Mouse (Mus musculus): ENCODE data around the gene Hlx. TPM values are rescaled to one million over a fixed set of nuclear protein-coding genes. Genes with fewer than 3 reads are reported as not detected.

The Hlx gene
- total RNA-seq (2021) = 10 to 100 TPM; 22.9 to 24.1 TPM
- long read RNA-seq, experiment 1, transcript Hlx-201 (4 exons, 2,278 nt) = major isoform, 21 of 21 reads
- long read RNA-seq, experiment 1, partial matches to known transcripts = 0 of 21 reads
- long read RNA-seq, experiment 1, other reads (novel, unspliced or antisense) = 0 of 21 reads
- long read RNA-seq, experiment 2, transcript Hlx-201 (4 exons, 2,278 nt) = major isoform, 12 of 14 reads
- long read RNA-seq, experiment 2, partial matches to known transcripts = 0 of 14 reads
- long read RNA-seq, experiment 2, other reads (novel, unspliced or antisense) = 2 of 14 reads

GRCm38 (mm10) chr1:184732556-184733049, at the start of gene Hlx:
Gene Hlx, minus strand, starts transcription at chr1:184732619.
- peak; percentile 87 for DNase-seq
- intact Hi-C loops (cut with DNase I; ENCODE audit: low total_unique reads) = loop anchor here (10.0 kb wide), 1 partner anchor 278 kb away; no protein-coding TSS in a partner anchor

- peak; percentile 22 for DNase-seq
- intact Hi-C loops (cut with DNase I; ENCODE audit: low total_unique reads) = no loop called here
These were observed 49.7 kb upstream of the Hlx start for GRCm38 (mm10) chr1:184782161-184782513.

GRCm38 (mm10) chr1:184781286-184782160, 49.1 kb upstream of the Hlx start:
- intact Hi-C loops (cut with DNase I; ENCODE audit: low total_unique reads) = no loop called here
- no peak for DNase-seq

GRCm38 (mm10) chr1:184778157-184778556, 45.7 kb upstream of the Hlx start:
- DNase-seq = no peak

GRCm38 (mm10) chr1:184777061-184777795, 44.8 kb upstream of the Hlx start:
- intact Hi-C loops (cut with DNase I; ENCODE audit: low total_unique reads) = loop anchor here (10.0 kb wide), 1 partner anchor 512 kb away; no protein-coding TSS in a partner anchor
- DNase-seq = no peak

More at GRCm38 (mm10) chr1:184778157-184778556, 45.7 kb upstream of the Hlx start:
- intact Hi-C loops (cut with DNase I; ENCODE audit: low total_unique reads) = loop anchor here (10.0 kb wide), 1 partner anchor 513 kb away; no protein-coding TSS in a partner anchor

GRCm38 (mm10) chr1:184775289-184775688, 42.9 kb upstream of the Hlx start:
- intact Hi-C loops (cut with DNase I; ENCODE audit: low total_unique reads) = loop anchor here (10.0 kb wide), 1 partner anchor 510 kb away; no protein-coding TSS in a partner anchor
- no peak for DNase-seq

GRCm38 (mm10) chr1:184771891-184772249, 39.5 kb upstream of the Hlx start:
- intact Hi-C loops (cut with DNase I; ENCODE audit: low total_unique reads) = loop anchor here (10.0 kb wide), 1 partner anchor 507 kb away; no protein-coding TSS in a partner anchor
- no peak for DNase-seq

- DNase-seq = peak; percentile 86
- intact Hi-C loops (cut with DNase I; ENCODE audit: low total_unique reads) = loop anchor here (10.0 kb wide), 1 partner anchor 507 kb away; no protein-coding TSS in a partner anchor
These were observed 38.9 kb upstream of the Hlx start for GRCm38 (mm10) chr1:184771202-184771890.

GRCm38 (mm10) chr1:184763866-184764265, 31.4 kb upstream of the Hlx start:
- no peak for DNase-seq
- intact Hi-C loops (cut with DNase I; ENCODE audit: low total_unique reads) = no loop called here

- DNase-seq = no peak
- intact Hi-C loops (cut with DNase I; ENCODE audit: low total_unique reads) = no loop called here
These were observed 30.5 kb upstream of the Hlx start for GRCm38 (mm10) chr1:184762941-184763340.

- DNase-seq = no peak
- intact Hi-C loops (cut with DNase I; ENCODE audit: low total_unique reads) = no loop called here
These were observed 29.6 kb upstream of the Hlx start for GRCm38 (mm10) chr1:184761988-184762387.

- DNase-seq = no peak
- intact Hi-C loops (cut with DNase I; ENCODE audit: low total_unique reads) = no loop called here
These were observed 20.3 kb upstream of the Hlx start for GRCm38 (mm10) chr1:184752671-184753070.

GRCm38 (mm10) chr1:184750114-184750664, 17.8 kb upstream of the Hlx start:
- intact Hi-C loops (cut with DNase I; ENCODE audit: low total_unique reads) = no loop called here
- no peak for DNase-seq

- intact Hi-C loops (cut with DNase I; ENCODE audit: low total_unique reads) = no loop called here
- DNase-seq = peak; percentile 56
These were observed 16.3 kb upstream of the Hlx start for GRCm38 (mm10) chr1:184748692-184749152.

GRCm38 (mm10) chr1:184737876-184738479, 5.6 kb upstream of the Hlx start:
- intact Hi-C loops (cut with DNase I; ENCODE audit: low total_unique reads) = loop anchor here (5.0 to 10.0 kb wide), 2 partner anchors 283 to 471 kb away; no protein-coding TSS in a partner anchor
- DNase-seq = peak; percentile 70

- DNase-seq = no peak
- intact Hi-C loops (cut with DNase I; ENCODE audit: low total_unique reads) = loop anchor here (5.0 to 10.0 kb wide), 2 partner anchors 282 to 470 kb away; no protein-coding TSS in a partner anchor
These were observed 4.8 kb upstream of the Hlx start for GRCm38 (mm10) chr1:184737228-184737627.

GRCm38 (mm10) chr1:184736260-184736659, 3.8 kb upstream of the Hlx start:
- no peak for DNase-seq
- intact Hi-C loops (cut with DNase I; ENCODE audit: low total_unique reads) = loop anchor here (5.0 to 10.0 kb wide), 2 partner anchors 281 to 469 kb away; no protein-coding TSS in a partner anchor
